Mouse (Mus musculus): ENCODE results near the gene Map2k2. TPM values are rescaled to one million over a fixed set of nuclear protein-coding genes. Genes with fewer than 3 reads are reported as not detected.

The Map2k2 gene
- polyA plus RNA-seq, 1 experiment from 2014 or later: 206 TPM

DNA sequence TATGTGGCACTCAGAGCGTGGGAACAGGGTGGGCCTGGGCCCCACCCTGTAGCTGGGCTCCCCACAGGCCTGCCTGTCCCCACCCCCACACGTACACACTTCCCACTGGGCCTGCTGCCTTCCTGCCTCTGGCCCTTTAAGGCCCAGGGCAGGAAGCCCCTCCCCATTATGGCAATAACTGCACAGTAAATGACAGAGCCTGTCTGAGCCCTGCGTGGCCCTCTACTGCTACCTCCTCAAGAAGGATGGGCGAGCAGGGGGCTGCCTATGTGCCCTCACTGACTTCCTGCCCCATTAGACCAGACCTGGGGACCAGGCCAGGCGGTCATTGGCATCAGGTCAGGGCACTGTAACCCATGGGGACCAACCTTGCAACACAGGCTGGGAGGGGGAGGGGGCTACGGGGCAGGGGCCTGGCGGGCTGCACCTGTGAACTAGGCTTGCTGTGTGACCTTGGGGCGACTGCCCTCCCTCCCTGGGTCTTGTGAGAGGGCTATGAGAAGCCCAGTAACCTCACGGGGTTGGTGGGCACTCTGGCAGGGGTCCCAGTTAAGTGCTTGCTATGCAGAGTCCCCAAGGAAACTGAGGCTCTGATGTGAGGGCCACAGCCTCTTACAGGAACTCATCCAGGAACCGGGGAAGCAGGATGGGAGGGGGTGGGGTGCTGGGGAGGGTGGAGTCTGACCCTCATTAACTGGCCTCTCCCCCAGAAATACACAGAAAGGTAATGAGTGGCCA lies 35.2 kb downstream of the Map2k2 start:
- Histone ChIP-seq H3K27ac (peak overlapping the region; percentile 97), H3K27me3 (ENCODE audit: poor library complexity, severe bottlenecking) (peaks cover 3% of the 10 kb centered on the region), H3K4me1 (peaks cover 61% of the 10 kb centered on the region), H3K9me3 (0 out of 2 replicates have a peak, but pooled peaks cover 7% of the 10 kb centered on the region), H3K4me3 (peak overlapping the region; percentile 91; the same call in 1 of the 2 replicates), H3K36me3 (replicated peaks) (peaks cover 41% of the 10 kb centered on the region)
- no peak for DNase-seq (ENCODE audit: extremely low spot score, low spot score)
- 79% methylated on average over 10 of the region's 10 CpGs for WGBS

DNA sequence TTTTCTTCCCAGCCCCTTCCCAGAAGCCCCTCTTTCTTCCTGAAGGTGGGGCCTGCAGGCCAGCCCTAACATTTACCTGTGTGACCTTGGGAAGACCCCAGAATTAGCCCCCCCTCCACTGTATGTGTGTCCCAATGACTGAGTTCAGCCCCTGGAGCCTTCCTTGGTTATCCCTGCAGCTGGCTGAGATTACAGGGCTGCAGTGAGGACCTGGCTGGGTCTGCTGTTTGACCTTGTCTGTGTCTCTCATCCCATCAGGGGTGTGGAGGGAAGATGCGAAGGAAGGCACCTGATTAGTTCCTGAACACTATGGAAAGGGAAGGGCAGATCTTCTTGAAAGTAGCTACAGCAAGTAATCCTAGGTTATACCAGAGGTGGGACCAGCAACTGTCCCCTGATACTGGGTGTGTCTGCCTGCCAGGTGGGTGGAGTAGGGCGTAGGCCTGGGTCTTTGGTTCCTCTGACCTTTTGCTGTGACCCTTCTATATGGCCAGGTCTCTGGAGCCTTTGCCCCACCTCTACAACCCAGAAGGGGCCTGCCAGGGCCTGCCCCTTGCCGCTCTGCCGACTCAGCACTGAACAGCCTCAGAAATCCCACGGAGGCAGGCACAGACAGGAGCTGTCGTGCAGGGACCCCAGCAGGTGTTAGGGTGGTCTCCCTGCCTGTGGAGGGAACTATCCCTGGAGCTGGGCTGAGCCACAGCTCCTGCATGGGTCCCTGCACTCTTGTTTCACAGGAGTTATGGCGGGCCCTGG lies 35.9 kb downstream of the Map2k2 start:
- no peak for DNase-seq (ENCODE audit: extremely low spot score, low spot score)
- no peaks in the 10 kb centered on the region for H3K27me3 ChIP-seq (ENCODE audit: poor library complexity, severe bottlenecking)
- H3K36me3 ChIP-seq (replicated peaks): peaks cover 49% of the 10 kb centered on the region
- 85% methylated on average over 7 of the region's 7 CpGs for WGBS
- 0 out of 2 replicates have a peak overlapping the region, but pooled peaks have one; percentile 97 for H3K27ac ChIP-seq
- H3K4me1 ChIP-seq: peaks cover 56% of the 10 kb centered on the region
- H3K9me3 ChIP-seq: 0 out of 2 replicates have a peak, but pooled peaks cover 7% of the 10 kb centered on the region
- peak overlapping the region; percentile 13; the same call in 1 of the 2 replicates for H3K4me3 ChIP-seq

DNA sequence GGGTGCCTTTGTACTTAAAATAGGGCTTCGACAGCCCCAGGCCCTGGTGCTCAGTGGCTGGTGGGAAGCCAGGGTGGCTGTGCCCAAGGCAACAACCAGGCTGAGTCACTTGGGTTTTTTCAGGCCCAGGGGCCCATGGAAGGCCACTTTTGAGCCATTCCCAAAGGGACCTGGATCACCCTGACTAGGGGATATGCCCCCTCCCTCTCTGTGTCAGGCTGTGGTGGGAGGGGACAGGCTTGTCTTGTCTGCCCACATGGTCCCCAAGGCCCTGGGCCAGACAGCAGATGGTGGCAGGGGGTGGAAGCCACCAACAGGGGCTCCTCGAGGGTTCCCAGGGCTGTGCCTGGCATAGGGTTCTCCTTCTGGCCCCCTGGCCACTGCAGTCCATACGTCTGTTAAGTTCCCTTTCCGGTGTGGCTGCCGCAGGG lies 36.9 kb downstream of the Map2k2 start:
- peak overlapping the region; percentile 56; the same call in 1 of the 2 replicates for H3K27ac ChIP-seq
- peaks cover 56% of the 10 kb centered on the region for H3K4me1 ChIP-seq
- H3K4me3 ChIP-seq: no peak overlapping the region

DNA sequence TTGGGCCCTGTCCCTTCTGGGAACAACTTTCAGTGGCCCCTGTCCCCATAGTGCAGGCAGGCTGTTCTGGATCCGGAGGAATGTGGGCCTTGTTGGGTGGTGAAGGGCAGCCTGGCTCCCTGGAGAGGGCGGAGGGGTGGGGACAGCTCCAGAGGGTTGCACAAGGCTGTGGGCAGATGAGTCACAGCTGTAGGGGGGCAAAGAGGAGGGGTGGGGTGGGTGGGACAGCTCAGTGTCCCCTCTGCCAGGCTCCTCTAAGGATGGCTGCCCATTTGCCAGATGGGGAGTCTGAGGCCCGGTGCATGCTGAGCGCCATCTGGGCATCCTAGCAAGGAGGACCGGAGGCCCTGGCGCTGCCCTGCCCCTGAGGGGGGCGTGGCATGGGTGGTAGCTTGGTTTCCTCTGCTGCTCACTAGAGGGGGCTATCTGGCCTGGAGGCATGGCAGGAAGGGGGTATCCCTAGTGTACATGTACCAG lies 37.5 kb downstream of the Map2k2 start:
- DNase-seq (ENCODE audit: extremely low spot score, low spot score): no peak
- 94% methylated on average over 7 of the region's 7 CpGs for WGBS
- peaks cover 64% of the 10 kb centered on the region for H3K36me3 ChIP-seq (replicated peaks)
- H3K4me3 ChIP-seq: no peak overlapping the region
- 0 out of 2 replicates have a peak, but pooled peaks cover 7% of the 10 kb centered on the region for H3K9me3 ChIP-seq
- no peaks in the 10 kb centered on the region for H3K27me3 ChIP-seq (ENCODE audit: poor library complexity, severe bottlenecking)
- peak overlapping the region; percentile 56; the same call in 1 of the 2 replicates for H3K27ac ChIP-seq
- H3K4me1 ChIP-seq: peaks cover 53% of the 10 kb centered on the region

More for the DNA sequence above, 36.9 kb downstream of the Map2k2 start:
- peaks cover 58% of the 10 kb centered on the region for H3K36me3 ChIP-seq (replicated peaks)
- H3K9me3 ChIP-seq: 0 out of 2 replicates have a peak, but pooled peaks cover 7% of the 10 kb centered on the region
- H3K27me3 ChIP-seq (ENCODE audit: poor library complexity, severe bottlenecking): no peaks in the 10 kb centered on the region
- WGBS: 85% methylated on average over 5 of the region's 5 CpGs
- no peak for DNase-seq (ENCODE audit: extremely low spot score, low spot score)

DNA sequence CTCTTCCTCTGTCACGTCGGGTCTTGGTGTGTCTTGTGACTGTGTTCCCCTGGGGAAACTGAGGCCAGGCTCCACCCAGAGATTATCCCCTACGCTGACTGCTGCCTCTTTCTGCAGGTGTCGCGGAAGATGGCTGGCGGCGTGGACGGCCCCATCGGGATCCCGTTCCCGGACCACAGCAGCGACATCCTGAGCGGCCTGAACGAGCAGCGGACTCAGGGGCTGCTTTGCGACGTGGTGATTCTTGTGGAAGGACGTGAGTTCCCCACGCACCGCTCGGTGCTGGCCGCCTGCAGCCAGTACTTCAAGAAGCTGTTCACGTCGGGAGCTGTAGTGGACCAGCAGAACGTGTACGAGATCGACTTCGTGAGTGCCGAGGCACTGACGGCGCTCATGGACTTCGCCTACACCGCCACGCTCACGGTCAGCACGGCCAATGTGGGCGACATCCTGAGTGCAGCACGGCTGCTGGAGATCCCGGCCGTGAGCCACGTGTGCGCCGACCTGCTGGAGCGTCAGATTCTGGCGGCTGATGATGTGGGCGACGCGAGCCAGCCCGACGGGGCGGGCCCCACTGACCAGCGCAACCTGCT lies 38.2 kb downstream of the Map2k2 start:
- Histone ChIP-seq H3K36me3 (replicated peaks) (peaks cover 72% of the 10 kb centered on the region), H3K27ac (no peak overlapping the region), H3K9me3 (0 out of 2 replicates have a peak, but pooled peaks cover 7% of the 10 kb centered on the region), H3K27me3 (ENCODE audit: poor library complexity, severe bottlenecking) (no peaks in the 10 kb centered on the region), H3K4me1 (peaks cover 46% of the 10 kb centered on the region), H3K4me3 (no peak overlapping the region)
- DNase-seq (ENCODE audit: extremely low spot score, low spot score): no peak
- 96% methylated on average over 52 of the region's 52 CpGs for WGBS

DNA sequence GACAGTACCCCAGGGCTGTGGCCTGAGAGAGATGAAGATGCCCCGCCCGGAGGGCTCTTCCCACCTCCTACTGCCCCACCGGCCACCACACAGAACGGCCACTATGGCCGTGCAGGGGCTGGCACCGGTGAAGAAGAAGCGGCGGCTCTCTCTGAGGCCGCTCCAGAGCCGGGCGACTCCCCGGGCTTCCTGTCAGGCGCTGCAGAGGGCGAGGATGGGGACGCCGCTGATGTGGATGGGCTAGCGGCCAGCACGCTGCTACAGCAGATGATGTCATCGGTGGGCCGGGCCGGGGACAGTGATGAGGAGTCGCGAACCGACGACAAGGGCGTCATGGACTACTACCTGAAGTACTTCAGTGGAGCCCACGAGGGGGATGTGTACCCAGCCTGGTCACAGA lies 39.0 kb downstream of the Map2k2 start:
- Histone ChIP-seq H3K36me3 (replicated peaks) (peaks cover 79% of the 10 kb centered on the region), H3K27me3 (ENCODE audit: poor library complexity, severe bottlenecking) (no peaks in the 10 kb centered on the region), H3K27ac (no peak overlapping the region), H3K4me3 (no peak overlapping the region), H3K4me1 (peaks cover 38% of the 10 kb centered on the region), H3K9me3 (0 out of 2 replicates have a peak, but pooled peaks cover 7% of the 10 kb centered on the region)
- WGBS: 95% methylated on average over 27 of the region's 27 CpGs
- DNase-seq (ENCODE audit: extremely low spot score, low spot score): no peak

DNA sequence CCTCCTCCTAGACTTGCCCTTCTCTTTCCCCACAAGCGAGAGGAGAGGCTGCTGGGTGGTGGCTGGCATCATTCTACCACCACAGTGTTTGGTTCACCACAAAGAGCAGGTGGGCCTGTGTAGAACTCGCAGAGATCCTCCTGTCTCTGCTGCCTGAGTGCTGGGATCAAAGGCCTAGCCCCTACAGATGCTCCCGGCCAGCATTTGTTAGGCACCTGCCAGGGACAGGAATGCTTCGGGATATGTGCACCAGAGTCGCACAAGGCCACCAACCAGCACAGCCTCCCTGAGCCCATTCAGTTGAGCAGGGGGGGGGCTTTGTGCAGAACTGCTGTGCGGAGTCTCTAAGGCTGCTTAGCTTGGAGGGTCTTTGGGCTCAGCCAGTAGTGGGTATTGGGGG lies 39.6 kb downstream of the Map2k2 start:
- 0 out of 2 replicates have a peak, but pooled peaks cover 7% of the 10 kb centered on the region for H3K9me3 ChIP-seq
- WGBS: 96% methylated on average over 6 of the region's 6 CpGs
- H3K4me3 ChIP-seq: no peak overlapping the region
- no peak overlapping the region for H3K27ac ChIP-seq
- H3K4me1 ChIP-seq: peaks cover 32% of the 10 kb centered on the region
- peaks cover 85% of the 10 kb centered on the region for H3K36me3 ChIP-seq (replicated peaks)
- no peaks in the 10 kb centered on the region for H3K27me3 ChIP-seq (ENCODE audit: poor library complexity, severe bottlenecking)
- no peak for DNase-seq (ENCODE audit: extremely low spot score, low spot score)

DNA sequence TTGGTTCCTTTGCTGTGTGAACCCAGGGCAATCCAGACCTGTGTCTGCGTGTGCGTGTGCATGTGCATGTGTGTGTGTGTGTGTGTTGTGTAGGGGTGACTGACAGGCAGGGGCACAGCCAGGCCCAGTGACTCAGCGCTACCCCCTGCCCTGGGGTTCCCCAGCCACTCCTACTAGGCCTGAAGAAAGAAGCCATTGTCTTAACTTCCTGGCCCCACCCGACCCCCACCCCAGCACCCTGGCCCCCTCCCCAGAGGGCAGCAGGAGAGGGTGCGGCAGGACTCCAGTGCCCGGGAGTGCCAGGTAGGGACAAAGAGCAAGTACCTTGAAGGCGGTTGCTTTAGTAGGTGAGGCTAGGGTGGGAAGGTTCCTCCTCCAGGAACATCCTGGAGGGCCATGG lies 40.1 kb downstream of the Map2k2 start:
- peaks cover 84% of the 10 kb centered on the region for H3K36me3 ChIP-seq (replicated peaks)
- no peak overlapping the region for H3K4me3 ChIP-seq
- no peak for DNase-seq (ENCODE audit: extremely low spot score, low spot score)
- 87% methylated on average over 7 of the region's 7 CpGs for WGBS
- 0 out of 2 replicates have a peak overlapping the region, but pooled peaks have one; percentile 35 for H3K27ac ChIP-seq
- no peaks in the 10 kb centered on the region for H3K27me3 ChIP-seq (ENCODE audit: poor library complexity, severe bottlenecking)
- H3K9me3 ChIP-seq: 0 out of 2 replicates have a peak, but pooled peaks cover 7% of the 10 kb centered on the region
- peaks cover 27% of the 10 kb centered on the region for H3K4me1 ChIP-seq

DNA sequence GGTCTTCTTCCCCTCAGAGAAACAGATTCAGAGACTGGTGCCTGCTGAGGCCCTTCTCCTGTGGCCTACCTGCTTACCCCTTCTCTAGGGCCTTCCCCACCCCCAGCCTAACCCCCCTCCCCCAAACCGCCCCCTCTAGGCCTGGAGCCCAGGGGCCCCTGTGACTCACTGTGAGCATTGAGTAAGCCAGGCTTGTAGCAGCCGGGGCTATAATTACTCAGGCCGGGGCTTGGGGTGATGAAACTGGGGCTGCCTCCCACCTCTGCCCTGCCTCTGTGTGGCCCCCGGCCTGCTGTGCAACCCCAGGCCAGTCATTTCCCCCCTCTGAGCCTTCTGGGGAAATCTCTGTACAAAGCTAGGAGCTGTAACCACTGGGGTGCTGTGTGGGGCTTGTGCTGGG lies 40.6 kb downstream of the Map2k2 start:
- no peak overlapping the region for H3K4me3 ChIP-seq
- no peak for DNase-seq (ENCODE audit: extremely low spot score, low spot score)
- 0 out of 2 replicates have a peak, but pooled peaks cover 7% of the 10 kb centered on the region for H3K9me3 ChIP-seq
- no peaks in the 10 kb centered on the region for H3K27me3 ChIP-seq (ENCODE audit: poor library complexity, severe bottlenecking)
- H3K27ac ChIP-seq: no peak overlapping the region
- 93% methylated on average over 4 of the region's 4 CpGs for WGBS
- H3K36me3 ChIP-seq (replicated peaks): peaks cover 87% of the 10 kb centered on the region
- peaks cover 22% of the 10 kb centered on the region for H3K4me1 ChIP-seq

DNA sequence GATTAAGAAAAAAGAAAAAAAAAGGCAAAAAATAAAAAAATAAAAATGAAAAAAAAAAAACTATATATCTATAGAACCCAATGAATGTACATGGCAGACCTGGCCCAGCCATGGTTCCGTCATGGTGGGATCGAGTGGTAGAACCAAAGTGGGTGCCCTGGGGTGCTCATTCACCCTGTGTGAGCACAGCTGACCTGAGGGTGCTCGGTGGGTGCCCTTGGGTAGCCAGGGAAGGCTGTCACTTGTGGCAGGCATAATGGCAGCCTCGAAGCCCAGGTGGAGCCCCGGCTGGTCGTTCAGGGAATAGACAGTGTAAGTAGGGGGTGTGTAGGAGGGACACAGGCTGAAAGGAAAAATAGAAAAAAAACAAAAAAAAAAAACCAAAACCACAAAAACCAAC lies 45.5 kb downstream of the Map2k2 start:
- no peak for DNase-seq (ENCODE audit: extremely low spot score, low spot score)
- H3K27me3 ChIP-seq (ENCODE audit: poor library complexity, severe bottlenecking): no peaks in the 10 kb centered on the region
- 84% methylated on average over 6 of the region's 6 CpGs for WGBS
- H3K4me1 ChIP-seq: peaks cover 8% of the 10 kb centered on the region
- no peaks in the 10 kb centered on the region for H3K9me3 ChIP-seq
- peaks cover 89% of the 10 kb centered on the region for H3K36me3 ChIP-seq (replicated peaks)
- H3K4me3 ChIP-seq: no peak overlapping the region
- H3K27ac ChIP-seq: no peak overlapping the region

DNA sequence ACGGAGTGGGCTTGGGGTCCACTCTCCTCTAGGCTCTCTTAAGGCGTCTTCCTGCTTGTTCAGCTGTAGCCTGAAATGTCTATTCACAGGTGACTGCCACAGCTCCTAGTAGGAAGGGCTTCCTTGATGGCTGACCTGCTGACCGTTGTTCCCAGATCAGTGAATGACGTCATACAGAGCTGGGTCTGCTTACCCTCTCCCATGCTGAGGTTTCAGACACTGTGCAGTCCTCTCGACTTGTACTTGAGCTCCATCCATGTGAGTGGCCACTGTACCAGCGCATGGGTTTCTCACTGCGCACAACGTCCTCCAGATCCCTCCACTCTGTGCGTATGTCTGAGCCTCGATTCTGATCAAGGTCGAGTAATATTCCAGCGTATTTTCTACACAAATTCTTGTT lies 46.9 kb downstream of the Map2k2 start:
- Histone ChIP-seq H3K9me3 (no peaks in the 10 kb centered on the region), H3K27ac (no peak overlapping the region), H3K27me3 (ENCODE audit: poor library complexity, severe bottlenecking) (no peaks in the 10 kb centered on the region), H3K36me3 (replicated peaks) (peaks cover 89% of the 10 kb centered on the region), H3K4me1 (peaks cover 8% of the 10 kb centered on the region), H3K4me3 (no peak overlapping the region)
- 78% methylated on average over 12 of the region's 12 CpGs for WGBS
- DNase-seq (ENCODE audit: extremely low spot score, low spot score): no peak

DNA sequence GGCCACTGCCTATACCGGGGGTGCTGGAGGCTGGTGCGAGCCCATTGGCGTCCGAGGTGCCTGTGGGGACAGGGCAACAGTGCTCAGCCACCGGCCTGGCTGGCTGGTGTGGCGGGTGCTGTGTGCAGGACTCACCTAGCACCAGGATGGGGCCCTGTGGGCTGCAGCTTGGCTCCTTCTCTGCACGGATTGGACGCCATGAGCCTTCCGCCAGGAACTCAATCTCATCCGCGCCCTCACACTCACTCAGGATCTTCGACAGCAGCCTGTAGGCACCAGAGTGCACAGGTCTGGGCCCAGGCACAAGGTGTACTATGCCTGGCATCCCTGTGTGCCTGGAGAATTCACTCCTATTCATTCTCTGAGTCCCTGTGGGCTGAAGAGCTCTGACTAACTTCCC lies 48.6 kb downstream of the Map2k2 start:
- Histone ChIP-seq H3K27ac (0 out of 2 replicates have a peak overlapping the region, but pooled peaks have one; percentile 5), H3K9me3 (no peaks in the 10 kb centered on the region), H3K4me1 (peaks cover 8% of the 10 kb centered on the region), H3K36me3 (replicated peaks) (peaks cover 89% of the 10 kb centered on the region), H3K4me3 (no peak overlapping the region), H3K27me3 (ENCODE audit: poor library complexity, severe bottlenecking) (no peaks in the 10 kb centered on the region)
- 91% methylated on average over 12 of the region's 12 CpGs for WGBS
- no peak for DNase-seq (ENCODE audit: extremely low spot score, low spot score)
